Mouse (Mus musculus) CH12.LX (cell line): ENCODE data around the gene Rhobtb3. TPM values are rescaled to one million over a fixed set of nuclear protein-coding genes. Genes with fewer than 3 reads are reported as not detected.

Experiments
- DNase-seq: peaks from one replicate; pipeline ENCODE4 v3.0.0-alpha.2; 2013; ENCODE audit errors: extremely low read depth
- H3K27ac ChIP-seq: 2 replicates; pipeline ENCODE4 v1.5.1; 2012; ENCODE audit warnings: low read depth, mild to moderate bottlenecking, control low read depth, moderate library complexity; ENCODE audit not compliant: insufficient read depth
- H3K27me3 ChIP-seq: replicated peaks from 2 replicates; pipeline ENCODE3; 2012; ENCODE audit warnings: inconsistent platforms
- H3K36me3 ChIP-seq, 2 experiments: replicated peaks in 1 of 2; 2 replicates each; pipeline versions ENCODE3 to v1.6.1; 2012; ENCODE audit warnings: inconsistent platforms in 1 of 2, low read length in 1 of 2, mild to moderate bottlenecking in 1 of 2, mixed read lengths in 1 of 2, moderate library complexity in 1 of 2; ENCODE audit not compliant: control insufficient read depth in 1 of 2, insufficient read depth in 1 of 2
- H3K4me1 ChIP-seq, 2 experiments: 2 replicates each; pipeline ENCODE4 v1.6.1; 2012; ENCODE audit warnings: inconsistent platforms in 1 of 2, moderate library complexity in 1 of 2; ENCODE audit not compliant: insufficient read depth in 2 of 2, control insufficient read depth in 1 of 2
- H3K4me2 ChIP-seq: 2 replicates; pipeline ENCODE4 v1.6.1; 2012; ENCODE audit warnings: low read depth, mild to moderate bottlenecking, control low read depth; ENCODE audit not compliant: poor library complexity, insufficient read depth, severe bottlenecking
- H3K4me3 ChIP-seq, 3 experiments: fragments of 150-350 bp in 1 of 3; sonication (generic) in 1 of 3; replicated peaks in 1 of 3; 2 replicates each; pipeline versions ENCODE3 to v1.5.1; 2011 to 2012; ENCODE audit warnings: low read depth in 2 of 3, low read length in 2 of 3, mild to moderate bottlenecking in 2 of 3, moderate library complexity in 2 of 3, control low read depth in 1 of 3, improper control_type of control experiment in 1 of 3, inconsistent platforms in 1 of 3, mixed read lengths in 1 of 3; ENCODE audit not compliant: poor library complexity in 1 of 3
- H3K79me2 ChIP-seq: replicated peaks from 2 replicates; pipeline ENCODE4 v1.6.1; 2012; ENCODE audit warnings: mild to moderate bottlenecking, moderate library complexity; ENCODE audit not compliant: control insufficient read depth, poor library complexity, insufficient read depth, severe bottlenecking; ENCODE audit errors: extremely low read depth
- H3K9ac ChIP-seq: 2 replicates; pipeline ENCODE4 v1.6.1; 2012; ENCODE audit warnings: low read depth, mild to moderate bottlenecking, control low read depth, moderate library complexity; ENCODE audit not compliant: insufficient read depth
- H3K9me3 ChIP-seq: replicated peaks from 2 replicates; pipeline ENCODE3; 2012; ENCODE audit warnings: low read length, inconsistent platforms, mixed read lengths
- CHD1 ChIP-seq: IDR thresholded peaks from 2 replicates; pipeline ENCODE4 v1.6.1; 2012; ENCODE audit warnings: low read depth, low read length, improper control_type of control experiment, inconsistent platforms
- CHD2 ChIP-seq: IDR thresholded peaks from 2 replicates; pipeline ENCODE4 v1.6.1; 2011; ENCODE audit warnings: low read length, improper control_type of control experiment
- CTCF ChIP-seq, 2 experiments: IDR thresholded peaks in 1 of 2; conservative IDR thresholded peaks in 1 of 2; 2 replicates each; pipeline ENCODE4 v1.5.1; 2011 to 2012; ENCODE audit warnings: low read depth in 2 of 2, low read length in 2 of 2, improper control_type of control experiment in 1 of 2, inconsistent platforms in 1 of 2, mild to moderate bottlenecking in 1 of 2, moderate library complexity in 1 of 2
- E2F4 ChIP-seq: IDR thresholded peaks from 2 replicates; pipeline ENCODE4 v1.6.1; 2011; ENCODE audit warnings: low read depth, low read length, improper control_type of control experiment; ENCODE audit not compliant: insufficient replicate concordance
- ELF1 ChIP-seq: IDR thresholded peaks from 2 replicates; pipeline ENCODE4 v1.6.1; 2014; ENCODE audit warnings: low read depth, mild to moderate bottlenecking, inconsistent platforms, low read length, improper control_type of control experiment
- EP300 ChIP-seq: IDR thresholded peaks from 2 replicates; pipeline ENCODE4 v1.6.1; 2011; ENCODE audit warnings: low read length, improper control_type of control experiment
- ETS1 ChIP-seq: conservative IDR thresholded peaks from 2 replicates; pipeline ENCODE4 v1.6.1; 2012; ENCODE audit warnings: low read depth, mild to moderate bottlenecking, inconsistent platforms, low read length, improper control_type of control experiment, moderate library complexity
- HCFC1 ChIP-seq: IDR thresholded peaks from 2 replicates; pipeline ENCODE4 v1.6.1; 2012; ENCODE audit warnings: low read depth, mild to moderate bottlenecking, inconsistent platforms, low read length, improper control_type of control experiment
- IRF4 ChIP-seq: IDR thresholded peaks from 2 replicates; pipeline ENCODE4 v1.6.1; 2014; ENCODE audit warnings: low read depth, mild to moderate bottlenecking, inconsistent platforms, low read length, improper control_type of control experiment
- JUN ChIP-seq: IDR thresholded peaks from 2 replicates; pipeline ENCODE4 v1.6.1; 2011; ENCODE audit warnings: low read depth, mild to moderate bottlenecking, low read length, improper control_type of control experiment, moderate library complexity; ENCODE audit not compliant: insufficient read depth
- JUND ChIP-seq: conservative IDR thresholded peaks from 2 replicates; pipeline ENCODE4 v1.6.1; 2011; ENCODE audit warnings: low read depth, low read length, improper control_type of control experiment
- KAT2A ChIP-seq: IDR thresholded peaks from 2 replicates; pipeline ENCODE4 v1.6.1; 2012; ENCODE audit warnings: low read length, improper control_type of control experiment, inconsistent platforms; ENCODE audit not compliant: insufficient replicate concordance
- MAFK ChIP-seq: IDR thresholded peaks from 2 replicates; pipeline ENCODE4 v1.6.1; 2011; ENCODE audit warnings: low read length, improper control_type of control experiment; ENCODE audit not compliant: insufficient replicate concordance
- MEF2A ChIP-seq: IDR thresholded peaks from 2 replicates; pipeline ENCODE4 v1.6.1; 2014; ENCODE audit warnings: low read depth, mild to moderate bottlenecking, inconsistent platforms, low read length, improper control_type of control experiment, borderline replicate concordance
- MXI1 ChIP-seq: IDR thresholded peaks from 2 replicates; pipeline ENCODE4 v1.6.1; 2011; ENCODE audit warnings: mild to moderate bottlenecking, low read depth, low read length, improper control_type of control experiment
- MYC ChIP-seq: IDR thresholded peaks from 2 replicates; pipeline ENCODE4 v1.6.1; 2011; ENCODE audit warnings: low read depth, mild to moderate bottlenecking, improper control_type of control experiment, low read length
- NELFE ChIP-seq: IDR thresholded peaks from 2 replicates; pipeline ENCODE4 v1.6.1; 2011; ENCODE audit warnings: low read depth, low read length, improper control_type of control experiment
- PAX5 ChIP-seq: IDR thresholded peaks from 2 replicates; pipeline ENCODE4 v1.6.1; 2012; ENCODE audit warnings: low read length, inconsistent platforms, mixed read lengths
- POLR2A ChIP-seq: IDR thresholded peaks from 2 replicates; pipeline ENCODE4 v1.6.1; 2011; ENCODE audit warnings: low read depth, mild to moderate bottlenecking, improper control_type of control experiment, low read length
- RAD21 ChIP-seq: IDR thresholded peaks from 2 replicates; pipeline ENCODE4 v1.6.1; 2011; ENCODE audit warnings: low read depth, mild to moderate bottlenecking, low read length, improper control_type of control experiment, moderate library complexity
- SIN3A ChIP-seq: IDR thresholded peaks from 2 replicates; pipeline ENCODE4 v1.6.1; 2012; ENCODE audit warnings: low read length, improper control_type of control experiment, inconsistent platforms
- TBP ChIP-seq: conservative IDR thresholded peaks from 2 replicates; pipeline ENCODE4 v1.6.1; 2011; ENCODE audit warnings: low read depth, low read length, improper control_type of control experiment
- UBTF ChIP-seq: IDR thresholded peaks from 2 replicates; pipeline ENCODE4 v1.6.1; 2012; ENCODE audit warnings: low read depth, mild to moderate bottlenecking, inconsistent platforms, low read length, improper control_type of control experiment, moderate library complexity
- ZKSCAN1 ChIP-seq: IDR thresholded peaks from 2 replicates; pipeline ENCODE4 v1.6.1; 2012; ENCODE audit warnings: low read depth, inconsistent platforms, low read length, improper control_type of control experiment, borderline replicate concordance
- ZMIZ1 ChIP-seq: IDR thresholded peaks from 2 replicates; pipeline ENCODE4 v1.6.1; 2012; ENCODE audit warnings: low read depth, mild to moderate bottlenecking, inconsistent platforms, low read length, improper control_type of control experiment
- dilution Hi-C: fragments of 300-500 bp; cut with MboI; formaldehyde crosslinking; loops from 2 replicates; pipeline ENCODE4 v1.14.3; 2020; ENCODE audit warnings: low sequenced_read_pairs; ENCODE audit not compliant: extremely low pct_unique_long_range_greater_than_20kb, extremely low pct_ligation_motif_present
- in situ Hi-C: fragments of 300-500 bp; cut with MboI; formaldehyde crosslinking; loops from 3 replicates; pipeline ENCODE4 v1.14.3; 2019; ENCODE audit warnings: low sequenced_read_pairs, low pct_ligation_motif_present, low pct_unique_long_range_greater_than_20kb, mixed read lengths
- polyA plus RNA-seq: library from polyadenylated mRNA; unstranded; fragments of >175 nt; gene quantifications from 2 replicates; pipeline ENCODE4 v1.2.1, GENCODE M21; 2012; ENCODE audit warnings: low read depth; ENCODE audit not compliant: insufficient read length
- total RNA-seq, 2 experiments: library from RNA; depleted of rRNA; stranded (reverse); fragments of 300-350 nt in 1 of 2; fragments of >200 nt in 1 of 2; gene quantifications; 2 replicates each; pipeline ENCODE4 v1.2.3; 2012 to 2014

Rhobtb3 gene
- total and polyA plus RNA-seq, 3 experiments, result 2.0 to 3.6 (median 3.4) TPM

- H3K27ac ChIP-seq, result no peak overlapping the region
- H3K4me2 ChIP-seq, result no peak overlapping the region
- TF ChIP-seq E2F4, result no peak
- TF ChIP-seq NELFE, result no peak
- no peak for TF ChIP-seq TBP
- TF ChIP-seq POLR2A, result no peak
- no peak for TF ChIP-seq MXI1
- no peak for TF ChIP-seq PAX5
- no peak for TF ChIP-seq CHD1
- TF ChIP-seq ZMIZ1, result no peak
- TF ChIP-seq ETS1, result no peak
- no peak for TF ChIP-seq CTCF (conservative IDR thresholded peaks at IDR 0.05 in 1 of 2, IDR thresholded peaks at IDR 0.05 in 1 of 2; ENCODE audit: low read depth in 2 of 2, low read length in 2 of 2)
- TF ChIP-seq EP300, result no peak
- no peak for TF ChIP-seq MEF2A
- no peak for TF ChIP-seq IRF4
- TF ChIP-seq JUN, result no peak
- TF ChIP-seq SIN3A, result no peak
- no peak for TF ChIP-seq ZKSCAN1
- TF ChIP-seq MYC, result no peak
- no peak for TF ChIP-seq JUND
- TF ChIP-seq CHD2, result no peak
- no peak for DNase-seq
- H3K79me2 ChIP-seq, result no peaks in the 10 kb centered on the region
- in situ Hi-C loops, result no loop called here
- dilution Hi-C loops, result no loop called here
- H3K4me3 ChIP-seq, result no peak overlapping the region
- H3K27me3 ChIP-seq, result no peaks in the 10 kb centered on the region
- H3K9me3 ChIP-seq, result no peaks in the 10 kb centered on the region
- H3K4me1 ChIP-seq, result no peaks in the 10 kb centered on the region
- H3K36me3 ChIP-seq, result no peaks in the 10 kb centered on the region
- no peak overlapping the region for H3K9ac ChIP-seq
Measured at GRCm38 (mm10) chr13:75931073-75931472, 12.7 kb downstream of the Rhobtb3 start.

- Histone ChIP-seq H3K36me3 (no peaks in the 10 kb centered on the region), H3K79me2 (no peaks in the 10 kb centered on the region), H3K27ac (no peak overlapping the region), H3K9me3 (no peaks in the 10 kb centered on the region), H3K4me1 (no peaks in the 10 kb centered on the region), H3K4me3 (no peak overlapping the region), H3K9ac (no peak overlapping the region), H3K4me2 (no peak overlapping the region), H3K27me3 (no peaks in the 10 kb centered on the region)
- DNase-seq, result no peak
- no peak for TF ChIP-seq MXI1
- no peak for TF ChIP-seq RAD21
- no peak for TF ChIP-seq MAFK
- TF ChIP-seq KAT2A, result no peak
- no peak for TF ChIP-seq UBTF
- no peak for TF ChIP-seq HCFC1
- TF ChIP-seq ZMIZ1, result no peak
- TF ChIP-seq MEF2A, result no peak
- TF ChIP-seq ELF1, result no peak
- in situ Hi-C loops, result no loop called here
- dilution Hi-C loops, result no loop called here
Measured at GRCm38 (mm10) chr13:75930660-75931059, 13.1 kb downstream of the Rhobtb3 start.
